Mouse (Mus musculus): ENCODE data around the gene D10Jhu81e. TPM values are rescaled to one million over a fixed set of nuclear protein-coding genes. Genes with fewer than 3 reads are reported as not detected.
"Not testable (repeated sequence)": the region's sequence is repeated elsewhere in the genome, so short reads cannot be mapped to it uniquely, and the experiment has no call there.

Gene D10Jhu81e
- total RNA-seq, 2 experiments from 2014 or later: 275 to 312 TPM

DNA sequence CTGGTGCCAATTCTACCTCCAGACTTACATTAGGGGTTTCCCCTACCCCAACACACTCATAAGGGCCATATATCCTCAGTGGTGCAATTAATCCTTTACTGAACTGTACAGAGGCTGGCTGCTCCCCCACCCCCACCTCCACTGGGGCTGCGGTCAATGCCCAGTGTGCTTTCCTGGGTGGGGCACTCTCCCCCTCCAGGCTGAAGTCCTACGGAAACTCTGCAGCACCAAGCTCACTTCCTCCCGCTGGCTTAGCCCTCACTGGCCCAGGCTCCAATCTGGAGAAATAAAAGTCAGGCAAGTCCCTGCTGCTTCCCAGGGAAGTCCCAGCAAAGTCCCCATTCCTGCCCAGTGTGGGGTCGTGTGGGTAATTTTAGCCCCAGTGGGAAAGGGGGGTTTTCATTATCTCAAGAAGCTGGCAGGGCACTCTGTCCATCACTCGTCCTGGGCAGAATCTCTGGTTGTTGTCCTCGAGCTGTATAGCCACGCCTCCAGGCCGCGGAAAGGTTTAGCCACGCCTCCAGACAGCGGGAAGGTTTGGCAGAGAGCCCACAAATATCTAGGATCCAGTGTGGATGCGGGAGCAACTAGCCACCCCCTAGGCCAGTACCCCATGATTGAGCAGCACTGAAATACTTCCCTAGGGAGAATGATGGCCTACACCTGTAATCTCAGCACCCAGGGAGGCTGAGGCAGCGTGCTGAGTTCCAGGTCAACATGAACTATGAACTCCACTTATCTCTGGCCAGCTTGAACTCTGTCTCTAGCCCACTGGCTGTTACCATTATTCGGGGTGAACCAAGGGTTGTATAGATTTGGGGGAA is 34.4 kb downstream of the D10Jhu81e start:
- no peak for DNase-seq (ENCODE audit: low spot score in 2 of 2)

DNA sequence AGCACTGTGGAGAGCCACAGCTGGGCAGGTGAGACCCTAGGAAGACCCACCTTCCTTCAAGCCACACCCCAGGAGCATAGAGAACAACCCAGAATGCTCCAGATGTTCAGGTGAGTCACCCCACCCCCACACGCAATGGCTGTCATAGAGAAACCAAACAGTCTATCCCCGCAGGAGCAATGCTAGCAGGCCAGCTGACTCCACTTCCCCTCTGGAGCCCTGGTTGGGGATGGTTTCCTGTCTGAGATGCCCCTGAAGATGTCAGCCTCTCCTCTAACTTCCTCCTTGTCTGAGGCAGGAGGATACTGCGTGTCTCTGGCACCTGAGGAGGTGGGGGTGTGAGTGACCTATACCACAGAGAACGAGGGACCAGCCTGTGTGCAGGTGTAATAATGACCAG is 35.2 kb downstream of the D10Jhu81e start:
- DNase-seq (ENCODE audit: low spot score in 2 of 2): no peak

DNA sequence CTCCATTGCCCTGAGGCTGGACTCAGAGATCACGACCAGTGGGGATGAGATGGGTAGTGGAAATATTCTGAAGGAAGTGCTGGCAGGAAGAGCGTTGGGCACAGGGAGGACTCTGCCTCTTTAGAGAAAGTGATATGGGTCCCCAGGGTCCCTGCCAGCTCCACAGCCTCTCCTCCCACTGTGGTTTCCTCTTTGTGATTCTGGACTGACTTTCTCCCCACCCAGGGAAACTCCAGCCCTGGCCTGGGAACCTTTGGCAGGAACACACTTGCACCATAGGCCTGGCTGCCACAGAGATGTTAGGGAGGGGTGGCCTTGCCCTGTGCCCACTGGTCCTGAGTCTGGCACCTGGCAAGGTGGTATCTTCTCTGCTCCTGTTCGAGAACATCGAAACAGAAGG is 39.6 kb downstream of the D10Jhu81e start:
- DNase-seq (ENCODE audit: low spot score in 2 of 2): no peak

DNA sequence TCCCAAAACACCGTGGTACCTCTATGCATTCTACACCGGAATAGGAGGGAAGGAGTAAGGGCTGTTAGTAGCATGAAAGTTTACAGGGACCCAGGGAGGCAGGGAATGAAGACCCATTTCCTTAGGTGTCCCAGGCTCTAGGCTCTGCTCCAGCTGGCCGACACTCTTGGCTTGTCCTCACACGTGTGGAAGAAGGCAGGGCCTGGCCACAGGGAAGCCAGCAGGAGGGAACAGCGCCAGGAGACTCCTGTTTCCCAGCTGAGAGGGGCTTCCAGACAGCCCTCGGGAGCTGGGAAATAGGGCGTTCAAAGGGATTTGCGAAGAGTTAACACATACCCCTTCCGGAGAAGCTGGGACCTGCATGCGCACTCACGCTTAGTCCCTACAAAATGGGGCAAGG is 40.2 kb downstream of the D10Jhu81e start:
- DNase-seq (ENCODE audit: low spot score in 2 of 2): no peak

DNA sequence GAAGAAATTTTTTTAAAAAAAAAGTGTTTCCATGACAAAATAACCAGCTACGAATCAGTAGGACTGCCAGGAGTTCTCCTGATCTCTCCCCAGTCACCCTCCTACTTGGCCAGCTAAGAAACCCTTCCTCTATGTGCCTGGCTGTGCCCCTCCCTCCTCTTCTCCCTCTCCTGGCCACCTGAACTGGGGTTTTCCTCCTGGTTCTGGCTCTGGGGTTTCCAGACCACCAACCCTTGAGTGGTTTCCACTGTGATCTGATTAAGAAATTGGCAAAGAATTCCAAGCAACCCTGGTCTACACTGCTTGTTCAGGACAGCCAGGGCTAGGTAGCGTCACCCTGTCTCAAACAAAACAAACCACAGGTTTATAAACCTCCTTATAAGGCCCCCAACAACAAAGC is 40.9 kb downstream of the D10Jhu81e start:
- DNase-seq (ENCODE audit: low spot score in 2 of 2): no peak

DNA sequence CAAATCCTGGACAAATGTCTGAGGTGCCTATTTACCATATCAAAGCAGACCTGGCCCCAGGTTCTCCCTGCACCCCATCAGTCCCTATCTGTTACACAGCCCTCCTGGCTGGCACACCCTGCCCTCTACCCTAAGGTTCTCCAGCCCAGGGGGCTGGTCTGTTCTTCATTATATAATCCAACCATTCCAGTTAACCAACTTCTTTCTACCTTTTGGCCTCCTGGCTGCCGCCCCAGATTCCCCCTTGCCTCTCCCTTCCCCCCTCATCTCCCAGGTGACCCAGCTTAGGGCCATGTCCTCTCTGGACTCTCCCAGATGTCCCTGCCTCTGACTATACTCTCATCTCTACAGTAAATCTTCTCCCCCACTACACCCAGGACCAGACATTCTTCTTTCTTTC is 41.7 kb downstream of the D10Jhu81e start:
- no peak for DNase-seq (ENCODE audit: low spot score in 2 of 2)

DNA sequence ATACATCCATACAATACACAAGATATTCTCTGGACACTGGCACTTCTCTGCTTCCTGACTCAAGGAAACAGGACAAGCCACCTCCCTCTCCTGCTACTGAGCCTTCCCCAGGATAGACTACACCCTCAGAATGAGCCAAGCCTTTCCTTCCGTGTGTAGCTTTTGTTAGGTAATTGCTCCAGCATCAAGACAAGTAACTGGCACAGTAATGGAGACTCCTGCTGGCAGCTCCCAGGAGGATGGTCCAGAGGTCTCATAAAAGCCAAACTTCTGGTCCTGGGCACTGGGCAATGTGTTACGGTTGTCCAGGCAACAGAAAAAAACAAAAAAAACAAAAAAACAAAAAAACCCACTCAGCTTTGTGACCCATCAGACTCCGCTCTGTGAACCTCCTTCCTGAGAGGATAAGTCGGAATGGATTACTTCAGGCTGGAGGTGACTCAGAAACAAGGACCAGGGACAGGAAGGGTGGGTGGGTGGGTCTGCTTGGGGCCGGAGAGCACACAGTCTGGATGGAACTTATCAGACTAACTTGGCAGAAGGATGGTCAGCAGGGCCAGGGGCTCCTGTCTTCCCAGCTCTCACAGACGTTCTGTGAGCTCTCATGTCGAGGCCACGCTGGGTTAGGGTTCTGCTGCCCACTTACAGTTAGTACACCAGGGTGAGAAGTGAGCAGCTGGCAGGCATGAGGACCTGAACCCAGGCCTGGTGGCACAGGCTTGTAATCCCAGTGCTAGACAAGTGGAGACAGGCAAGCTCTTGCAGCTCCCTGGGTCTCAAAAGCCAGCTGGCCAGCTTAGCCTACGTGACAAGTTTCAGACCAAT is 42.3 kb downstream of the D10Jhu81e start:
- no peak for DNase-seq (ENCODE audit: low spot score in 2 of 2)

DNA sequence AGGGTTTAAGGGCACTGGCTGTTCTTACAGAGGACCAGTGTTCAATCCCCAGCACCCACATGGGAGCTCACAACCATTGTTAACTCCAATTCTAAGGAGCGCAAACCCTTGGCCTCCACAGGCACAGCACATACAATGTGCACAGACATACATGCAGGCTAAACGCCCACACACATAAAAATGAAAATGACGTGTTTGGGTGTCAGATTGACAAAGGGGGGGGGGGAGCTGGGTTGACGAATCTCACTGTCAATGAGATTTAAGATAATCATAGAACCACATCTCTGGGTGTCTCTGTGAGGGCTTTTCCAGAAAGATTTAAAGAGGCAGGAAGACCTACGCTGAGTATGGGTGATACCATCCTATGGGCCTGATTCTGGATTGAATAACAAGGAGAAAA is 43.3 kb downstream of the D10Jhu81e start:
- no peak for DNase-seq (ENCODE audit: low spot score in 2 of 2)

DNA sequence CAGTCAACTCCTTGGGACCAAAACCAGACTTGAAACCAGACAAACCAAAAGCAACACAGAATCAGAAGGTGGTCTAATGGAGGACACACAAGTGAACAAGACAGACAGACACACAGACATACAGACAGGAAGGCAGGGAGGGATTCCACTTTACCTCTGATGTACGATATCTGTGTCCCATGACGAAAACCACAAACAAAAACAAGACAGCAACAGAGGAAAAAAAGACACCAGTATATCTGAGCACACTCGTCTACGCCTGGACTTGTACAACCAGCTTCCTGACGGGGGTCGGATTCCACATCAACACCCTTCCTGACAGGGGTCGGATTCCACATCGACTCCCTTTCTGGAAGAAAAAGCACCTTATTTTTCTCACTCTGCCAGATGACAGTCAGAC is 44.5 kb downstream of the D10Jhu81e start:
- not testable (repeated sequence) for DNase-seq (ENCODE audit: low spot score in 2 of 2)

DNA sequence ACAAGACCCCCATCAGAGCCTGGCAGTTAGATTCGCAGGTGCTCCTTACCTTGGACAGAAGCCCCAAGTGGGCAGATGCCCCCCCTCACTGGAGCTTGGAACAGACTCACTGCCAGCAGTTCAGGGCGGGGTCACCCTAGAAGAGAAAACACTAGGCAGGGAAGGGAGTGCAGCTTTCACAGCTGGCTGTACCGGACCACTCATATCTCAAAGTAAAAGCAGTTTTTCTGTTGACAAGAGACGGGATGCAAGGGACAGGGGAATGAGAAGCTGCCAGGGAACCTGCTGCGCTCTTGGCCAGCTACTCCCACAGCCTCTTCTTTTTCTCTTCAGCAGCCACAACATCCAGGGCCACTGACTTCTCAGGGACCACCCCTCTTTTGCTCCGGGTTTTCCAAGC is 45.4 kb downstream of the D10Jhu81e start:
- DNase-seq (ENCODE audit: low spot score in 2 of 2): not testable (repeated sequence)

DNA sequence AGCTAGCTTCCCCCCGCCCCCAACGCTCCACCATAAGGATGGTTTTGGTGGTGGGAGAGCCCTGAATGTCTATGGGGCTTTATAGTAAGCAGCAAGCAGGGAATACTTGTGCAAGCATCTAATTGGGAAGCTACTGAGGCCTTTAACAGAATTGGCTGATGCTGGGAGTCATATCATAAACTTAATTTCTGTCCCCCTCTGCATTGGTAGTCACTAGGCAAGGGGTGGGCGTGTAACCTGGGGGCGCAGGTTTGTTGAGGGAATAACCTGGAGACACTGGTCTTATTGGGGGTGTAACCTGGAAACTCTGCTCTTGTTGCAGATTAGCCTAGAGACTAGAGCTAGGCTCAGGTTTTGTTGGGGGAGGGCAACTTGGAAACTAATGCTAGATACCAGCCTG is 50.2 kb downstream of the D10Jhu81e start:
- no peak for DNase-seq (ENCODE audit: low spot score in 2 of 2)

DNA sequence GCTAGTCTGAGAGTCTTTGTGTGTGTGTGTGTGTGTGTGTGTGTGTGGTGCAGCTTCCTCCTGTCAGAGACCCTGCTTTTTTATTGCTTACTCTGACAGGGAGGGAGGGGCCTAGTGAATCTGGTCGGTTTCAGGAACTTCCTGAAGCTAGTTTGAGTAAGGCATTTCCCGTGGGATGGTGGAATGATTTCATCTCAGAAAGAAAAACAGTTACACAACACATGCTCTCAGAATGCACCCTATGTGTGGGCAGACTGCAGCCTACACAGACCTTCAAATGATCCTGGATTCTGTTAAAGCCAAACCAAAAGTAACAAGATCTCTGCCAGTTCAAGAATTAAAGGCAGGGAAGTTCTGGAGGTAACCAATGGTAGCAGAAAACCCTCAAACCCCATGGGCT is 54.4 kb downstream of the D10Jhu81e start:
- no peak for DNase-seq (ENCODE audit: low spot score in 2 of 2)

DNA sequence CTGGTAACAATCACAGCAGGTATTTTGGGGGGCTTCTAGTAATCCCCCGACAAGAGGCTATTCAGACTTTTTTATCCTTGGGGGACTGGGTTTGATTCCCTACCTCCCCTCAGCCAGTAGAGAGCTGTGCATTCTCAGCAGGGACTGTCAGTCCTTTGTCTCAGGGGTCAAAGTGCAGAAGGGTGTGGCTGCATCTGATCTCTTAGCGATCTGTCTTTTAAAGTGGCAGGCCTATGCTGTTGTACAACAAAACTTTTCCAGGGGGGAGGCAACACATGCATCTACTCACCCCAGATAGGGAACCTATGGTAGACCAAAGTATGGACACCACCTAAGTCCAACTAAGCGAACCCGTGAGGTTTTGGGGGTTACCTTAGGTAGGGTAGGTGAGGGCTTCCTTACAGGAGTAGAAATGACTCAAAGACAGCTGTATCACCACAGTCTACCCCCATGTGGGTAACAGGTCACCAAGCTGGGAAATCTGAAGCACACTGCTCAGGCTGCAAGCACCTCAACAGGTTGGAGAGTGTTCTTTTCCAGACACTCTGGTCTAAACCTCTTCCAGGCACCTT is 55.0 kb downstream of the D10Jhu81e start:
- no peak for DNase-seq (ENCODE audit: low spot score in 2 of 2)

Other genes with a start within 250 kb of the D10Jhu81e start
- 1 to 10 TPM; 5.2 to 5.9 TPM for gene Trpm2, start 199.2 kb downstream of the D10Jhu81e start, total RNA-seq (2021)
- gene 1810043G02Rik, start 191.3 kb downstream of the D10Jhu81e start, total RNA-seq (2021): 10 to 100 TPM; 17.9 to 21.1 TPM
- 100 to 1,000 TPM; 137 to 283 TPM for gene Pfkl, start 159.7 kb downstream of the D10Jhu81e start, total RNA-seq (2021)
- 10 to 100 TPM in 1 of 2 experiments, 1 to 10 TPM in 1; 4.4 to 24.4 TPM for gene Dnmt3l, start 127.8 kb downstream of the D10Jhu81e start, total RNA-seq (2021)
- gene Aire, start 126.2 kb downstream of the D10Jhu81e start, total RNA-seq (2021): not detected
- gene Icosl, start 100.5 kb downstream of the D10Jhu81e start, total RNA-seq (2021): 10 to 100 TPM; 13.2 to 18.2 TPM
- 10 to 100 TPM; 17.9 to 21.4 TPM for gene Pwp2, start 15.4 kb upstream of the D10Jhu81e start, total RNA-seq (2021)
- gene Trappc10, start 74.9 kb upstream of the D10Jhu81e start, total RNA-seq (2021): 10 to 100 TPM; 44.2 to 53.2 TPM
- gene Agpat3, start 182.7 kb upstream of the D10Jhu81e start, total RNA-seq (2021): 100 to 1,000 TPM; 289 to 343 TPM
- gene Rrp1, start 243.3 kb upstream of the D10Jhu81e start, total RNA-seq (2021): 100 to 1,000 TPM; 255 to 265 TPM

Measured in adrenal gland, adult 18-20 months (tissue).